Mouse (Mus musculus): Measurements from ENCODE around the gene Rbm15. TPM values are rescaled to one million over a fixed set of nuclear protein-coding genes. Genes with fewer than 3 reads are reported as not detected.
"Not testable (repeated sequence)": the region's sequence is repeated elsewhere in the genome, so short reads cannot be mapped to it uniquely, and the experiment has no call there.

The Rbm15 gene
- polyA plus RNA-seq, 1 experiment from 2014 or later = 12.9 TPM

DNA sequence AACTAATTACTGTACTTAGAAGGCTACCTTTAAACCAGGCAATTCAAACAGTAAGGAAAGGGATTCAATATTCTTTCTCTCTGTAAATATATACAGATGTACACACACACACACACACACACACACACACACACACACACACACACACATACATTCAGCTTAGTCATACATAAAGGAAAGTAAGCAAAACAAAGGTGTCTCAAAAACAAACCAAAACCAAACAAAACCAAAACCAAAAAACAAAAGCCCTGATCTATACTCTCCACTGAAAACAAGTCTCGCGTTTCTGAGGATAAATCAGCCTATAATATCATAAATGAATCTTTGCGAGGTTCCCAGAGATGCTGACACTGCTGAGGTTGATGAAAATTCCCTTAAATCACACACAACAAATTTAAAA is 16.1 kb downstream of the Rbm15 start:
- 96% methylated on average over 3 of the region's 3 CpGs for WGBS

DNA sequence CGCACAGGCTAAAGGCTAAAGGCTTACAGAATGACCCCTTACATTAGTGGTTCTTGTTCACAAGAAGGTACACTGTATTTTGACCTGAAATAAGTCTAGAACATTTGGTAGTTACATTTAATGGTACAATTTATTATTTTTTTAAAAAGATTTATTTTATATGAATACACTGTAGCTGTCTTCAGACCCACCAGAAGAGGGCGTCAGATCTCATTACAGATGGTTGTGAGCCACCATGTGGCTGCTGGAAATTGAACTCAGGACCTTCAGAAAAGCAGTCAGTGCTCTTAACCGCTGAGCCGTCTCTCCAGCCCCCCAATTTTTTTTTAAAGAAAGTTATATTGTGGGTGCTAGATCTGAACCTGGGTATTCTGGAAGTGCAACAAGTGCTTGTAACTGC is 36.6 kb downstream of the Rbm15 start:
- H3K4me3 ChIP-seq; H3K27me3 ChIP-seq (ENCODE audit: insufficient read depth, poor library complexity, severe bottlenecking); H3K4me1 ChIP-seq (replicated peaks); H3K27ac ChIP-seq; DNase-seq (ENCODE audit: low spot score); H3K9me3 ChIP-seq: not testable (repeated sequence)
- WGBS = 68% methylated on average over 4 of the region's 4 CpGs
- peaks cover 32% of the 10 kb centered on the region for H3K36me3 ChIP-seq

More for the DNA sequence above, 16.1 kb downstream of the Rbm15 start:
- peaks cover 7% of the 10 kb centered on the region; the same call in 1 of the 2 replicates for H3K4me1 ChIP-seq (replicated peaks)
- no peak overlapping the region for H3K27ac ChIP-seq
- no peaks in the 10 kb centered on the region for H3K27me3 ChIP-seq (ENCODE audit: insufficient read depth, poor library complexity, severe bottlenecking)
- no peak for DNase-seq (ENCODE audit: low spot score)
- no peaks in the 10 kb centered on the region for H3K9me3 ChIP-seq
- no peak overlapping the region for H3K4me3 ChIP-seq
- H3K36me3 ChIP-seq = peaks cover 72% of the 10 kb centered on the region

DNA sequence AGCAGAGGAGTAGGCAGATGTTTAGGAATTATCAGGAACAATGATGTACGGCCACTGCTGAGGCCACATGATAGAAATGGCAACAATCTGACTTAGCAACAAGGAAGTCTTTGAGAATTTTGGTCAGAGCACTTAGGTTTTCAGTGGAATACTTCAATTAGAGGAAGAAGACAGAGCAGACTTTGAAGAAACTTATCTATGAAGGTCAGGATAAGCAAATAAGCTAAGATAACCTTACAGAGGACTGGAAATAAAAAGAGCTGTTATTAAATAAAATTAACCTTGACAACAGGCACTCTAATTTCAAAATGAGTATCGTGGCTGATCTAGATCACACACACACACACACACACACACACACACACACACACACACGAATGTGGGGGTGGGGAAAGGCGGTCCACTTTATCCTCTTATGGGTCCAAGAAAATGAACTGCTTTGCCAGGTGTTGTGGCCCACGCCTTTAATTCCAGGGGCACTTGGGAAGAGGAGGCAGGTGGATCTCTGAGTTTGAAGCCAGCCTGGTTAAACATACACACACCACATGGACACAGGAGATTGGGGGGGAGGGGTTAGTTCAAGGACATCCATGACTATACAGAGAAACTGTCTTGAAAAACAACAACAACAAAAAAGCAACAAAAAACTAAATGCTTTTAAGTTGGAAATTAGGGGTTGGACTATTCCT is 37.7 kb downstream of the Rbm15 start:
- Histone ChIP-seq H3K36me3 (peaks cover 21% of the 10 kb centered on the region), H3K9me3 (no peaks in the 10 kb centered on the region), H3K27me3 (ENCODE audit: insufficient read depth, poor library complexity, severe bottlenecking) (no peaks in the 10 kb centered on the region), H3K27ac (no peak overlapping the region), H3K4me1 (replicated peaks) (no peaks in the 10 kb centered on the region), H3K4me3 (no peak overlapping the region)
- 86% methylated on average over 5 of the region's 5 CpGs for WGBS
- DNase-seq (ENCODE audit: low spot score) = no peak

DNA sequence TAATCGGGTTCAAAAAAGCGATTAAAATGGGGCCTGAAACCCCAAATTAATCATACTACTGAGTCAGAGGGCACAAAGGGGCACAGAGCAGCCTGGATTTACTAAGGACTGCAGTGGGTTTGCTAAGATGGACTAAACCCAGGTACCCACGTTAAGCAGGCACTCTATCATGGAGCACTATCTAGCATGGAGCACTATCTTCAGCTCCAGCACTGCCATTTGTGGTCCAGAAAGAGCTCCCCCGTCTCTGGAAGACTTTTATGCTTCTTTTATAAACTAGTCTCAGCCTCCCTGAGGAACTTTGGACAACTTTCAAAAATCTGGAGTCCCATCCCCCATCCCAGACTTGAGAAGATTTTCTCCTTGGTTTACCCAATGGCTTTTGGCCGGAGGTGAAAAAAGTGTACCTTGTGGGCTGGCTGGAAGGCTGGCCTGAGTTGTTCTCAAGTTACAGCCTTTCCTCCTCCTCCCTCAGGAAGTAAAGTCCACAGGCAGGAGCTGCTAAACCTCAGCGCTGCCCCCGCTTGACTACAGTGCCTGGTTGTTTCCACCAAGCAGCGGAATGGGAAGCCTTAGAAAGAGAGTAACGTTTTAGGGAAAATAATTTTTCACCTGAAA is 42.6 kb downstream of the Rbm15 start, which contains the start of gene Slc16a4:
Gene Slc16a4, plus strand, starts transcription at position 467 of the 618 bp plus-strand sequence.
- Histone ChIP-seq H3K4me1 (replicated peaks) (no peaks in the 10 kb centered on the region), H3K4me3 (no peak within 1 kb of the TSS), H3K36me3 (peaks cover 12% of the 10 kb centered on the region; the same call in 1 of the 2 replicates), H3K9me3 (no peaks in the 10 kb centered on the region), H3K27me3 (ENCODE audit: insufficient read depth, poor library complexity, severe bottlenecking) (no peaks in the 10 kb centered on the region), H3K27ac (no peak within 1 kb of the TSS)
- DNase-seq (ENCODE audit: low spot score) = peak; percentile 48
- 35% methylated on average over 9 of the region's 9 CpGs for WGBS

DNA sequence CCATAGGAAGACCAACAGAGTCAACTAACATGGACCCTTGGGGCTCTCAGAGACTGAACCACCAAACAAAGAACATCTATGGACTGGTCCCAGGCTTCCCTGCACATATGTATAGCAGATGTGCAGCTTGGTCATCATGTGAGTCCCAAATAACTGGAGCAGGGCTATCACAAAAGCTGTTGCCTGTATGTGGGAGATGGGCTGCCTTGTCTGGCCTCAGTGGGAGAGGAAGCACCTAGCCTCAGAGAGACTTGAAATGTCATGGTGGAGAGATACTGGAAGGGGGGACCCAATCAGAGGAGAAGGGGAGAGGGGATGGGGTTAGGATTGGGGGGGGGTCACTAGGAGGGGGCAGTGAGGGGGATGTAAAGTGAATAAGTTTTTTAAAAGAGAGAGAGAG is 46.1 kb downstream of the Rbm15 start:
- Histone ChIP-seq H3K27me3 (ENCODE audit: insufficient read depth, poor library complexity, severe bottlenecking) (no peaks in the 10 kb centered on the region), H3K9me3 (no peaks in the 10 kb centered on the region), H3K4me3 (no peak overlapping the region), H3K4me1 (replicated peaks) (no peaks in the 10 kb centered on the region), H3K27ac (no peak overlapping the region), H3K36me3 (peaks cover 28% of the 10 kb centered on the region)
- no peak for DNase-seq (ENCODE audit: low spot score)

DNA sequence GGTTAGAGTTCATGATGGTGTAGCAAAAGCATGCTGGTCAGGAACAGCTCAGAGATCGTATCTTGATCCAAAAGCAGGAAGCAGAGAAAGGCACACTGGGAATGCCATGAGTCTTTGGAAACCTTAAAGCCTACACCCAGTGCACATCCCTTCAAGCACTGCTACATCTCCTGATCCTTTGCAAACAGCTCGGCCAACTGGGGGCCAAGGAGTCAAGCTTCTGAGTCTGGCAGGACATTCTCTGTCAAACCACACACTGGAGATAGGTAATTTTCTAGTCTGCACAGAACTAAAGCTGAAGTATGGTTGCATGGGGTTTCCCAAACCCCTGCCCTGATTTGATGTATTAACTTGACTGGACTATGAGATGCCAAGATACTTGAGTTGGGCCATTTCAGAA is 47.4 kb downstream of the Rbm15 start:
- no peak for DNase-seq (ENCODE audit: low spot score)
- no peaks in the 10 kb centered on the region for H3K27me3 ChIP-seq (ENCODE audit: insufficient read depth, poor library complexity, severe bottlenecking)
- no peak overlapping the region for H3K27ac ChIP-seq
- H3K9me3 ChIP-seq = no peaks in the 10 kb centered on the region
- H3K4me3 ChIP-seq = no peak overlapping the region
- H3K36me3 ChIP-seq = peaks cover 32% of the 10 kb centered on the region
- 81% methylated on average over 2 of the region's 2 CpGs for whole genome bisulfite sequencing
- H3K4me1 ChIP-seq (replicated peaks) = no peaks in the 10 kb centered on the region

DNA sequence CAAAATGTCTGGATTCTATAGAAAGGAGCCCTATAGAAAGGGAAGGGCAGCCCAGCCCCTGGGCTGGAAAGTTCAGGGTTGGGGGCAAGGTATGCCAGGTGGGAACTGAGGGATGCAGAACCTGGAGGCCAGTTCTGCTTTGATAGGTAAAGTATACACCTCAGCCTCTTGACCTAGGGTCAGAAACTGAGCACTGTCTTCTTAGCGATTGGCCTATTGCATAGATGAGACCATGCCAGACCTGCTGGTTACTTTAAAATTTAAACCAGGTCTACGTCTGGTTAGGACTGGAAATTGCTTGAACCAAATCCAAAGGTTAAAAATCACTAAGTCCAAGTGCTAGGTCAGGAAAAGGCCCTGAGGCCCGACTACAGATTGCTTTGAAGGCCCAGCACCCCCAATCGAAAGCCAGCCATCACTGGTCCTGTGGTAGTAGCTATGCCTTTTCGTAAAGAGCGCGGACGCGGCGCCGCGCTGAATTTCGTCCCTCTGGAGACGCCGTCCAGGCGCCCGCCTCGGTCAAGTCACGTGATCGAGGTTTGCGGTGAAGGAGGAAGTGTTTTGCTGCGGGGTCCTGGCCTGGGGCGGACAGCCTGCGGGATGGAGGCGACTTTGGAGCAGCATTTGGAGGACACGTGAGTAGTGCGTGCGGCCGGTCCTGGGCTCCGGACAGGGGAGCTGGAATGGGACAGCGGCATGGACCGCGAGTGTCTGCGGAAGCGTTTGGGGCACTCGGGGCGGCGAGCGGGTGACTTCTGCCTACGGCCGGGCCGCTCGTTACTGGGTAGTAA is 54.8 kb downstream of the Rbm15 start, which contains the start of gene Lamtor5:
Gene Lamtor5, plus strand, starts transcription at position 380 of the 791 bp plus-strand sequence.
- Histone ChIP-seq H3K4me3 (peak within 1 kb of the TSS; percentile 90), H3K27me3 (ENCODE audit: insufficient read depth, poor library complexity, severe bottlenecking) (no peaks in the 10 kb centered on the region), H3K4me1 (replicated peaks) (peaks cover 15% of the 10 kb centered on the region), H3K27ac (peak within 1 kb of the TSS; percentile 84), H3K36me3 (peaks cover 17% of the 10 kb centered on the region), H3K9me3 (no peaks in the 10 kb centered on the region)
- DNase-seq (ENCODE audit: low spot score) = peak; percentile 92
- WGBS = 3% methylated on average over 43 of the region's 43 CpGs

DNA sequence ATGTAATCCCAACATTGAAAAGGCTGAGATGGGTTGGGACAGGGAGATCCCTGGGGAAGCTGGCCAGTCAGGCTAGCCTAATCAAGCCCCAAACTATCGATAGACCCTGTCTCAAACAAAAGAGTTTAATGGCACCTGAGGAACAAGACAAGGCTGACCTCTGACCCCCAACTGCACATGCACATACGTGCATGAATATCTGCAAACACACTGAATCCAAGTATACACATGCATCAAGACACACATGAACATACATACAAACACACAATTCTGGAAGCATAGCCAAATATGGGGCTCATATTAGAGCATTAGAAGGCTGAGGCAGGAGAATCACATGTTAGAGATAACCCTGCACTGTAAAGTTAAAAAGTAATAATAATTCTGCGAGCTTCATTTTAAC is 56.8 kb downstream of the Rbm15 start:
- H3K27ac ChIP-seq = no peak overlapping the region
- 86% methylated on average over 3 of the region's 3 CpGs for WGBS
- no peaks in the 10 kb centered on the region for H3K36me3 ChIP-seq
- no peaks in the 10 kb centered on the region for H3K9me3 ChIP-seq
- no peak for DNase-seq (ENCODE audit: low spot score)
- no peak overlapping the region for H3K4me3 ChIP-seq
- peaks cover 15% of the 10 kb centered on the region for H3K4me1 ChIP-seq (replicated peaks)
- no peaks in the 10 kb centered on the region for H3K27me3 ChIP-seq (ENCODE audit: insufficient read depth, poor library complexity, severe bottlenecking)

DNA sequence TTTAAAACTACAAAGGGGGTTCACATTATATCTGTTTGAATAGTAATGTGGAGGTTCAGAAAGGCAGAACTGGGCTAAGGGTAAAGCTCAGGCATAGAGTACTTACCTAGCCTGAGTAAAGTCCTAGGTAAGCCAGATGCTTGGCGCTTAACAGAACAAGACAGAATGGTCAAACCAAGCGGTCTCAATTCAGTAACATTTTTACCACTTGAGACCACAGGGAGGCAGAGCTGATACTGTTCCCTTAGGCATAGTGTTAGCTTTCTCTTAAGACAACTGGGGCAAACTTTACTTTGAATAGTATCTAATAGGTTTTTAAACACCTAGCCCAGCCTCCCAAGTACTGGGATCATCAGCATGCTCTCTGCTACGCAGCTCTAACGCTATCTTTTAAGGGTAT is 57.5 kb downstream of the Rbm15 start:
- DNase-seq (ENCODE audit: low spot score) = no peak
- no peaks in the 10 kb centered on the region for H3K36me3 ChIP-seq
- WGBS = 56% methylated on average over 4 of the region's 4 CpGs
- H3K27ac ChIP-seq = no peak overlapping the region
- no peaks in the 10 kb centered on the region for H3K9me3 ChIP-seq
- H3K27me3 ChIP-seq (ENCODE audit: insufficient read depth, poor library complexity, severe bottlenecking) = no peaks in the 10 kb centered on the region
- no peak overlapping the region for H3K4me3 ChIP-seq
- peaks cover 15% of the 10 kb centered on the region for H3K4me1 ChIP-seq (replicated peaks)

Other genes with a start within 250 kb of the Rbm15 start
- 0.07 and 0.09 TPM in 2 replicates for gene Kcna2, start 232.5 kb downstream of the Rbm15 start, polyA plus RNA-seq (2016; fragmentation: Nextera tagmentation; extraction: Ambion mirVana)
- not detected in 2 replicates for gene Kcna10, start 150.6 kb downstream of the Rbm15 start, polyA plus RNA-seq (2016; fragmentation: Nextera tagmentation; extraction: Ambion mirVana)
- gene Cym, start 111.9 kb downstream of the Rbm15 start, polyA plus RNA-seq (2016; fragmentation: Nextera tagmentation; extraction: Ambion mirVana) = not detected in 2 replicates
- not detected in 2 replicates for gene A630076J17Rik, start 103.1 kb downstream of the Rbm15 start, polyA plus RNA-seq (2016; fragmentation: Nextera tagmentation; extraction: Ambion mirVana)
- 0.05 TPM in 1 of 2 replicates, not detected in the other for gene Prok1, start 94.0 kb downstream of the Rbm15 start, polyA plus RNA-seq (2016; fragmentation: Nextera tagmentation; extraction: Ambion mirVana)
- 202 and 225 TPM in 2 replicates for gene Lamtor5, start 54.8 kb downstream of the Rbm15 start, polyA plus RNA-seq (2016; fragmentation: Nextera tagmentation; extraction: Ambion mirVana)
- gene Slc16a4, start 42.4 kb downstream of the Rbm15 start, polyA plus RNA-seq (2016; fragmentation: Nextera tagmentation; extraction: Ambion mirVana) = 1.9 and 2.3 TPM in 2 replicates
- gene Kcnc4, start 125.9 kb upstream of the Rbm15 start, polyA plus RNA-seq (2016; fragmentation: Nextera tagmentation; extraction: Ambion mirVana) = 0.09 and 0.17 TPM in 2 replicates
- 2.7 and 3.2 TPM in 2 replicates for gene Slc6a17, start 184.3 kb upstream of the Rbm15 start, polyA plus RNA-seq (2016; fragmentation: Nextera tagmentation; extraction: Ambion mirVana)
- gene Ubl4b, start 221.4 kb upstream of the Rbm15 start, polyA plus RNA-seq (2016; fragmentation: Nextera tagmentation; extraction: Ambion mirVana) = not detected in 2 replicates